Mouse (Mus musculus): ENCODE measurements around the gene Arntl.

DNA sequence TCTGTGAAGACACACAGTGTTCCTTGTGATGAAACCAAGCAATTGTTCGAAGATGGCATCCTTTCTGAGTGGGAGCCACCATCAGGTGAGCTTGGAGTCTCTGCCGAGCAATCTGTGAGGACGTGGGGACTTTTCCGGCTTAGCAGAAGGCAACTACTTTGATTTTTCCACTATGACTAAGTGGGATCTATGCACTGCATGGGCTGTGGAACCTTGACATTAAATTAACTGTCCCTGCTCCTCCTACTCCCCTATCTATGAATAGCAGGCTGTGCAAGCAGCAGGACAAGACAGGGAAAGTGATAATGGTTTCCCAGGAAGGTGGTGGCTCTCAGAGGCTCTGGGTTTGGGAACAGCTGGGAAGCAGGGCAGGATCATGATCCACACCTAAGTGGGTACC is 31.8 kb upstream of the Arntl start:
- TF ChIP-seq CTCF (IDR thresholded peaks at IDR 0.05; ENCODE audit: control insufficient read depth, insufficient read depth, insufficient read length) = no peak
- TF ChIP-seq USF1 (IDR thresholded peaks at IDR 0.05; ENCODE audit: low read depth) = no peak

Measured in C2C12 (cell line).